Mouse (Mus musculus) lung, embryonic 15.5 days (tissue): ENCODE data around the gene Purb. TPM values are rescaled to one million over a fixed set of nuclear protein-coding genes. Genes with fewer than 3 reads are reported as not detected.

Experiments
- ATAC-seq: fragments of 200-750 bp; cut with Nextera tagmentation; 2 replicates; pipeline ENCODE4 v1.8.0; 2017; ENCODE audit warnings: moderate number of reproducible peaks, borderline replicate concordance; ENCODE audit not compliant: low FRiP score, low TSS enrichment; ENCODE audit errors: extremely low read depth
- H3K27ac ChIP-seq: fragments of 300-500 bp; sonication (generic); 2 replicates; pipeline ENCODE4 v1.5.1; 2015; ENCODE audit warnings: moderate library complexity, mild to moderate bottlenecking, inconsistent platforms
- H3K27me3 ChIP-seq: fragments of 300-500 bp; sonication (generic); 2 replicates; pipeline ENCODE4 v1.6.1; 2015; ENCODE audit warnings: inconsistent platforms
- H3K36me3 ChIP-seq: fragments of 300-500 bp; sonication (generic); 2 replicates; pipeline ENCODE4 v1.6.1; 2015; ENCODE audit warnings: inconsistent platforms
- H3K4me1 ChIP-seq: fragments of 300-500 bp; sonication (generic); 2 replicates; pipeline ENCODE4 v1.6.1; 2015; ENCODE audit warnings: inconsistent platforms
- H3K4me2 ChIP-seq: fragments of 300-500 bp; sonication (generic); 2 replicates; pipeline ENCODE4 v1.6.1; 2015; ENCODE audit warnings: inconsistent platforms, mild to moderate bottlenecking, moderate library complexity
- H3K4me3 ChIP-seq: fragments of 300-500 bp; sonication (generic); 2 replicates; pipeline ENCODE4 v1.5.1; 2015; ENCODE audit warnings: mild to moderate bottlenecking, inconsistent platforms
- H3K9ac ChIP-seq: fragments of 300-500 bp; sonication (generic); 2 replicates; pipeline ENCODE4 v1.6.1; 2015; ENCODE audit warnings: inconsistent platforms
- H3K9me3 ChIP-seq: fragments of 300-500 bp; sonication (generic); 2 replicates; pipeline ENCODE4 v1.6.1; 2016; ENCODE audit warnings: inconsistent platforms
- WGBS: fragments of 180-500 bp; shearing (Covaris S2); methylation state at CpG from one replicate; pipeline ENCODE4 v1.1.7; 2015; 5-methylcytosine and 5-hydroxymethylcytosine counted together
- polyA plus RNA-seq: library from polyadenylated mRNA; unstranded; fragments of >200 nt; fragmentation: Nextera tagmentation; extraction: Ambion mirVana; gene quantifications from 2 replicates; pipeline ENCODE4 v1.2.1, GENCODE M21; 2015

Gene Purb
- polyA plus RNA-seq, 1 experiment from 2014 or later: 28.1 TPM

DNA sequence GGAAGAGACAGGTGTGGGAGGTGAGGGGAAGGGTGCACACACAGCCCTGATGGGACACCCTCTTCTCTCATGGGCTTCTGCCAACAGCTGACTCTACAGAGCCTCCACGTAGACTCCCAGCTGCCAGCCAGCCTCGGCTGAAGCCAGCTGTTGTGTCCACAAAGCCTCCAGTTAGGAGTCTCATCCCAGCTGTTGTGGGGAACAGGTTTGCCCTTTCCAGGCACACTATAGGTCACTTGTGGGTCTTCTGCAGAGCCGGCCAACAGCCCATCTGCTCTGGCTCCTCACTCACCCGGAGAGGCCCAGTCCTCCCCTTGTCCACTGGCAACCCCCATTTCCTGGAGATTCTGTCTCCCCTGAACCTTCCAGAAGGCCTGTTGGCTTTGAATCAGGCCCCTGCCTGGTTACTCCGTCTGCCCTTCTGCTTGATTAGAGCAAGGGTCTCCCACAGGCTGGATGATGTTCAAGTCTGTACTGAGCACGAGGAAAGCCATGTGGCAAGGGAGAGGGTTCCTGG lies 6.0 kb upstream of the Purb start:
- Histone ChIP-seq H3K9me3 (no peaks in the 10 kb centered on the region), H3K27me3 (no peaks in the 10 kb centered on the region), H3K36me3 (no peaks in the 10 kb centered on the region), H3K4me1 (0 out of 2 replicates have a peak, but pooled peaks cover 4% of the 10 kb centered on the region), H3K4me3 (no peak overlapping the region), H3K4me2 (no peak overlapping the region), H3K27ac (no peak overlapping the region), H3K9ac (no peak overlapping the region)
- WGBS: 44% methylated on average over 6 of the region's 6 CpGs
- ATAC-seq: peak; percentile 58; the same call in 1 of the 2 replicates

DNA sequence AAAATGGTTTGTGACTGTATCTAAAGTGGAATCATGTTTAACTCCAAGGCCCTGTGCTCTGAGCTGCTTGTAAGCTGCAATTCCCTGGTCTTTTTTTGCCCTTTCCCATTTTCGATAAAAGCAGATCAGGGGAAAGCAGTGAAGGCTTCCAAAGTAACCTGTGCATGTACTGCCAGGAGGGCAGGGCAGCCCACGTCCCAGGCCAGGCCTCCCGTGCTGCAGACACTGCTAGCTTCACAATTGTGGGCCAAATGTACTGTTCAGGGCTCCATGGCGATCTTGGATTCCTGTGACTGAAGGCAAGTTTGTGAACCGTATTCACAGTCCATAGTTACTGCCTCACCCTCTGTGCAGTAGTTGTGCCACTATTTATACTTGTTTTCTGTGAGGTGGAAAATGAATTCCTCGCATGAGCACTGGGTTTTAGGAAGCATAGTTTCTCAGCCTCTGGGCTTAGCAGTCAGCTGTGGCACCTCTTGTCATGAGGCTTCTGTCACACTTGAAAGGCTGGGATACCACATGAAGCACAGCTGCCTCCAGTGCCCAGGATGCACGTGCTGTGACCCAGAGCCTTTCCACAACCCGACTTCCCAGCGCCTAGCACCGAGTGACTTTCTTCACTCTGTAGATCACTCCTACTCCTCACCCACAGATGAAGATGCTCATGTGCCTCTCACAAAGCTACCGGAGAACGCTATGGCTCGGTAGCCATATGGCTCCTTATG lies 5.1 kb upstream of the Purb start:
- H3K36me3 ChIP-seq: no peaks in the 10 kb centered on the region
- no peak overlapping the region for H3K9ac ChIP-seq
- H3K4me3 ChIP-seq: no peak overlapping the region
- 74% methylated on average over 13 of the region's 13 CpGs for WGBS
- no peaks in the 10 kb centered on the region for H3K9me3 ChIP-seq
- no peak for ATAC-seq
- H3K27ac ChIP-seq: no peak overlapping the region
- H3K4me2 ChIP-seq: no peak overlapping the region
- H3K4me1 ChIP-seq: 0 out of 2 replicates have a peak, but pooled peaks cover 4% of the 10 kb centered on the region
- H3K27me3 ChIP-seq: no peaks in the 10 kb centered on the region

DNA sequence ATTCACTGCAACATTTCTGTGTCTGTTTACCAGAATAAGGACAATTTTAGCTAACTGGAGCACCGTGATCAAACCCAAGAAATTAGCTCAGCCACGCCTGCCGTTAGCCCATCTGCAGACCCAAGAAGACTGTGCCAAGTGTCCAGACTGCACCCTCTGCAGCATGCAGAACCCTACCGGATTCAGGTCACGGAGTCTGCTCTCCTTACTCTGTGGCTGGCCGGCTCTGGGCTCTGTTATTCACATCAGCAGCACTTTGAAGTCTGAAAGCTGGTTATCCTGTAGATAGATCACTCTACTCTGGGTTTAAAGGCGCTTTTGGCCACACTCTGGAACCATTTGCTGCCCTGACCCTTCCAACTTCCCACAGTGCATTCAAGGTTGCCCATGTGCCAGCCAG lies 4.5 kb upstream of the Purb start:
- Histone ChIP-seq H3K9ac (no peak overlapping the region), H3K4me3 (no peak overlapping the region), H3K27ac (no peak overlapping the region), H3K4me2 (no peak overlapping the region), H3K27me3 (no peaks in the 10 kb centered on the region), H3K36me3 (no peaks in the 10 kb centered on the region), H3K9me3 (no peaks in the 10 kb centered on the region), H3K4me1 (0 out of 2 replicates have a peak, but pooled peaks cover 4% of the 10 kb centered on the region)
- ATAC-seq: no peak
- 58% methylated on average over 7 of the region's 7 CpGs for WGBS

DNA sequence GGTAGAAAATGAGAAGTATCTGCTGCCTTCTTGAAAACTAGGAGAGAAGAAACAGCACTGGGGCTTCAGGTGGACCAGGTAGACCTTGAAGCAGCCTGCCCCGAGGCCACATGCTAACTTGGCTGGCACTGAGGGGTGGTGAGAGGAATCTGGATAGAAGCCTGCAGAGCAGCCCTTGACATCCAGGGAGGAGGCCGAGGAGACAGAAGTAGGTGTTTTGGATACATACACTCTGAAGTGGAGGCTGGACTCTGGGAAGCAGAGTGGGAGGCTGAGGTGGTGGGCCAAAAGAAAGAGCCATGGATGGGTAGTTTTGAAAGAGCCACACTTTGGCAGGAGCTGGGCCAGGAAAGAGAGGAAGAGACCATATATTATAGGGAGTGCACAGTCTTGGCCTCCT lies 3.5 kb upstream of the Purb start:
- WGBS: 65% methylated on average over 2 of the region's 2 CpGs
- Histone ChIP-seq H3K4me3 (no peak overlapping the region), H3K9me3 (no peaks in the 10 kb centered on the region), H3K27me3 (no peaks in the 10 kb centered on the region), H3K36me3 (no peaks in the 10 kb centered on the region), H3K9ac (no peak overlapping the region), H3K4me1 (0 out of 2 replicates have a peak, but pooled peaks cover 7% of the 10 kb centered on the region), H3K4me2 (no peak overlapping the region), H3K27ac (no peak overlapping the region)
- no peak for ATAC-seq

DNA sequence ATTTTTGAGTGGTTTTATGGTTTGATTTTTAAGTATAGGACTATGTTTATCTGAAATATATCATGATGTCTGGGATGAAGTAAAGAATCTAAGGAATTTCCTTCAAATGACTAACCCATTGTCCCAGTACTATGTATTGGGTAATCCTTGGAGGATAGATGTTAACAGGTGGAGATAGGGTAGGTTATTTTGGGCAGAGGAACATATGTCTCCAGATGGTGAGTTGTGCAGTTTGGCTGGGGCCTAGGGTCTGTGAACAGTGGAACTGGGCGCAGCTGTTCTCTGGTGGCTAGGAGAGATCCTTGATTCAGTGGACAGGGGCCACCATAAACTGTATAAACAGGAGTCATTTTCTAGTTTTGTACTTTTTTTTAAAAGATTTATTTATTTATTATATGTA lies 1.6 kb upstream of the Purb start:
- Histone ChIP-seq H3K36me3 (no peaks in the 10 kb centered on the region), H3K4me2 (no peak overlapping the region), H3K4me1 (peaks cover 16% of the 10 kb centered on the region), H3K9ac (no peak overlapping the region), H3K27me3 (no peaks in the 10 kb centered on the region), H3K27ac (no peak overlapping the region), H3K9me3 (no peaks in the 10 kb centered on the region), H3K4me3 (no peak overlapping the region)
- 92% methylated on average over 1 of the region's 1 CpGs for WGBS
- no peak for ATAC-seq

DNA sequence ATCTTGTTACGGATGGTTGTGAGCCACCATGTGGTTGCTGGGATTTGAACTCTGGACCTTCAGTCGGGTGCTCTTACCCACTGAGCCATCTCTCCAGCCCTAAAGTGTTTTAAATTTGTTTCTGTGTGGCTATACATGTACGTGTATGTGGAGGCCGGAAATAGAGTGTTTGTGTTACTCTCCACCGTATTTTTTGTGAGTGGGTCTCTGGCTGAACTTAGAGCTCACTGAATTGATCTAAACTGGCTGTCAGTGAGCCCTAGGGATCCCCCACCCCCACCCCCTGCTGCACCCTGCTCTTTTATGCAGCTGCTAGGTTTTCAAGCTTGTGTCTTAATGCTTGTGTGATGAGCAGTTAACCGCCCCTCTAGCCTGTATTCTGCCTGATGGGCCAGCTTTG lies 1.2 kb upstream of the Purb start:
- no peak overlapping the region for H3K27ac ChIP-seq
- H3K4me2 ChIP-seq: no peak overlapping the region
- no peaks in the 10 kb centered on the region for H3K27me3 ChIP-seq
- 69% methylated on average over 6 of the region's 6 CpGs for WGBS
- H3K9ac ChIP-seq: no peak overlapping the region
- no peak overlapping the region for H3K4me3 ChIP-seq
- no peak for ATAC-seq
- H3K36me3 ChIP-seq: no peaks in the 10 kb centered on the region
- peaks cover 18% of the 10 kb centered on the region for H3K4me1 ChIP-seq
- H3K9me3 ChIP-seq: no peaks in the 10 kb centered on the region

DNA sequence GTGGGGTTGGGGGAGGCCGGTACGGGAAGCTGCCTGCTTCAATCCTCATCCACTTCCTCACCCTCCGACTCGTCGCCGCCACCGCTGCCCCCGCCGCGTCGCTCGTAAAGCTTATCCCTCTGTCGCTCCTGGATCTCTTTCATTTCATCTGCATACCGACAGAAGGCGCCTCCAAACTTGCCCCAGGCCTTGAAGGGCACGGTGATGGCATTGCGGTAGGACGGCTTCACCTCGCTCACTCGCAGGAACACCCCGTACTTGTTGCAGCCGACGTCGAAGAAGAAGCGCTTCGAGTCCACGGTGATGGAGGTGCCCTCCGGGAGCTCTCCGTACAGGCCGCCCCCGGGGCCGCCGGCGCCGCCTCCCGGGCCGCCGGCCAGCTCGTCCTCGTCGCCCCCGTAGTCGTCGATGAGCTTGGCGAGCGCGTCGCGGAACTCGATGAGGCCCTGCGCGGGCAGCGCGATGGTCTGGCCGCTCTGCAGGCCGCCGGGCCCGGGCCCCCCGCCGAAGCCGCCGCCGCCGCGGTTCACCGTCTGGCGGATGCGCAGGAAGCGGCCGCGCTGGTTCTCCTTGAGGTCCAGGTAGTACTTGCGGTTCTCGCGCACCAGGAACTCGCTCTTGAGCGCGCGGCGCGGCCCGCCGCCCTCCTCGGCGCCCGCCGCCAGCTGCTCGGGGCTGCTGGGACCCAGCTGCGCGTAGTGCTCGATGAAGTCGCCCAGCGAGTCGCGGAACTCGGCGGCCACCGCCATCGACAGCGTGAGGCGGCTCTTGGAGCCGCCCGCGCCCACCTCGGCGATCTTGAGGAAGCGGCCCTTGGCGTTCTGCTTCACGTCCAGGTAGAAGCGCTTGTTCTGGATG lies 614 bp downstream of the Purb start:
- Histone ChIP-seq H3K36me3 (peaks cover 4% of the 10 kb centered on the region; the same call in 1 of the 2 replicates), H3K4me3 (peak overlapping the region; percentile 89), H3K27me3 (no peaks in the 10 kb centered on the region), H3K27ac (peak overlapping the region; percentile 96), H3K4me1 (peaks cover 35% of the 10 kb centered on the region), H3K9ac (peak overlapping the region; percentile 97), H3K4me2 (peak overlapping the region; percentile 74), H3K9me3 (no peaks in the 10 kb centered on the region)
- peak; percentile 43; the same call in 1 of the 2 replicates for ATAC-seq
- under 1% methylated on average over 108 of the region's 109 CpGs for WGBS

DNA sequence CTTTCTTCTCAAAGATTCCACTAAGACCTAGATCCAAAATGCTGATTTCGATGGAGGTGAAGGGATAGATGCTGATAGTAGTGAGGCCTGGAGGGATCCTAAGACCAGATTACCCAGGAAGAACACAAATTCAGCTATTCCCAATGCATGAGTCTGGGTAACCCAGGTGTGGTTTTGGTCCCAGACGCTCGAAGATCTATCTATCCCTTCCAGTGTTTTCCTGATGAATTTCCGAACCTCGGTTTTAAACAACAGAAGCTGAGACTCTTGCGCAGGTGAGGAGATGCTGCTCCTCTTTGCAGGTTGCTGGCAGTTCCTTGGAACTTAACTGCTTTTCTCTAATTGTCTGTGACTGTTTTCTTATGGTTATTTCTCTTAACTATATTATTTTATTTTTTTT lies 1.3 kb downstream of the Purb start:
- peak overlapping the region; percentile 97 for H3K9ac ChIP-seq
- H3K27ac ChIP-seq: peak overlapping the region; percentile 96
- H3K4me3 ChIP-seq: peak overlapping the region; percentile 89
- 21% methylated on average over 6 of the region's 6 CpGs for WGBS
- no peaks in the 10 kb centered on the region for H3K9me3 ChIP-seq
- ATAC-seq: no peak
- H3K4me2 ChIP-seq: peak overlapping the region; percentile 74
- H3K4me1 ChIP-seq: peaks cover 39% of the 10 kb centered on the region
- H3K36me3 ChIP-seq: peaks cover 4% of the 10 kb centered on the region; the same call in 1 of the 2 replicates
- no peaks in the 10 kb centered on the region for H3K27me3 ChIP-seq

DNA sequence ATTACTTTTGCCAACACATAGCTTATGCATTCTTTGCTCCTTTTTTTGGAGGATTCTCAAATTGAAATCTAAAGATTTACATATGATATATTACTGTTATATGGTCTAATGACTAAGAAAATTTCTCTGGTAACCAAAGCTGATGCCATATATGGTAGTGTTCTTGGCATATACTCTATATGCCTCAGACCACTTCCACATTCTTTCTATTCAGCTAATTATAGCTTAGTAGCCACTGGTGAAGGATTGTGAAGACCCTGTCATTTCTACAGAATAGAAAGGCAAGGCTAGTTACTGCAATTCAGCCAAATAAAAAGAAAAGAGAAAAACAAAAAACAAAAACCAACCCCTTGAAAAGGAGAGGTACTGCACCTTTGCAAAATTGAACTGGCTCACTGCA lies 3.6 kb downstream of the Purb start:
- no peak for ATAC-seq
- peak overlapping the region; percentile 83 for H3K27ac ChIP-seq

DNA sequence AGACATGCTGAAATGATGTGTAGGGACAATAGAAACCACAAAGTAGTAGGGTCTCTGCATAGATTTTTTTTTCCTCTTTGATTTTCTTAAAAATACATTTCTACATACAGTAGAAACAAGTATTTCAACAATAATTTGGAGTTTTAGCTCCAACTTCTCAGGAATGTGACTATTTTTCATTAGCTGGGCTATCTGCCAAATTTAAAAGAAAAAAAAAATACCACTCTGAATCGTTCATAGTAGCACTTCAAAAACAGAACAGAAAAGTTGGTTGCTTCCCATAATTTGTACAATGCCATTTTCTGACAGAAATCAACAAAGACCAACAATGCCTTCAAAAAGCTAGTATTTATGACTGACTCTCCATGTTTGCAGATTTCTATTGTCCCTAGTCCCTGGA lies 4.2 kb downstream of the Purb start:
- Histone ChIP-seq H3K36me3 (peaks cover 12% of the 10 kb centered on the region), H3K4me1 (peaks cover 41% of the 10 kb centered on the region)

More for the DNA sequence above, 3.6 kb downstream of the Purb start:
- Histone ChIP-seq H3K4me3 (peak overlapping the region; percentile 39), H3K9ac (peak overlapping the region; percentile 36), H3K27me3 (no peaks in the 10 kb centered on the region), H3K4me1 (peaks cover 44% of the 10 kb centered on the region), H3K36me3 (peaks cover 6% of the 10 kb centered on the region), H3K4me2 (peak overlapping the region; percentile 74), H3K9me3 (no peaks in the 10 kb centered on the region)

DNA sequence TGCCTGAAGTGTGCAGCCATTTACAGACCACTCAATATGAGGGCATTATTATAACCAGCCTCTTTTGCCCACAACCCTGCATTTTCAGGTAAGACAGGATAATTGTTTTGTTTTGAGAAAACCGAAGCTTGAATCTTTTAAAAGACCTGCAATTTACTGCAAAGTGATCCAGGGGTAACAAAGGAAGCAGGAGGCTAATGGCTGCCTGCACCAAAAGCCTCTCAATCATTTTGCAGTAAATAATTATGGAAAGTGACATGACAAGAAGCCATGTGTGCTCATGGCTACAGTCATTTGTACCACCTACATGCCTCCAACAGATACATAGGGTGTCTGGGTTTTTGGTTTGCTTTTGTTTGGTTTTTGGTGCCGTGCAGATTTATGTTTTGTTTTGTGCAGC lies 4.7 kb downstream of the Purb start:
- H3K27ac ChIP-seq: 0 out of 2 replicates have a peak overlapping the region, but pooled peaks have one; percentile 33
- H3K4me3 ChIP-seq: peak overlapping the region; percentile 39
- ATAC-seq: no peak
- no peaks in the 10 kb centered on the region for H3K27me3 ChIP-seq
- H3K9me3 ChIP-seq: no peaks in the 10 kb centered on the region
- no peak overlapping the region for H3K9ac ChIP-seq
- 41% methylated on average over 2 of the region's 2 CpGs for WGBS
- peaks cover 41% of the 10 kb centered on the region for H3K4me1 ChIP-seq
- H3K4me2 ChIP-seq: peak overlapping the region; percentile 74
- H3K36me3 ChIP-seq: peaks cover 16% of the 10 kb centered on the region

More for the DNA sequence above, 4.2 kb downstream of the Purb start:
- Histone ChIP-seq H3K27me3 (no peaks in the 10 kb centered on the region), H3K27ac (peak overlapping the region; percentile 83), H3K4me3 (peak overlapping the region; percentile 39), H3K9me3 (no peaks in the 10 kb centered on the region), H3K4me2 (peak overlapping the region; percentile 74), H3K9ac (peak overlapping the region; percentile 29; the same call in 1 of the 2 replicates)
- 0% methylated on average over 1 of the region's 1 CpGs for WGBS
- ATAC-seq: no peak

DNA sequence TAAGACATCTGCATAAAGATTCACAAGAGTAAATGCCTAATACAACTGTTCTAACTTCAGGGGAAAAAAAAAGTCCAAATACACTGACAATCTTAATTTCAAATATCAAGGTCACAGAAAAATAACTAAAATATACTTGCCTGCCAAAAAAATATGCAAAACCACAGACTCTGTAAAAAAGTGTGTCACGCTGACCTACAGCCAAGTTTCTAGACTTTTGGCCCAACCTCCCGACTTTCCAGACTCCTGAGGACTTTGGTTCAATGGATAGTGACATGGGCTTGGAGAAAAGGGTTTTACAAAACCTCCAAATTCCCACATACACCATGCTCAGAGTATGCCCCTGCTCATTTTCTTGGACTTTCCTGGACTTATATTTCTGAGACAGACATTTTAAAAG lies 7.2 kb downstream of the Purb start:
- no peak overlapping the region for H3K27ac ChIP-seq
- no peaks in the 10 kb centered on the region for H3K27me3 ChIP-seq
- no peak for ATAC-seq
- H3K4me2 ChIP-seq: no peak overlapping the region
- no peak overlapping the region for H3K9ac ChIP-seq
- H3K4me1 ChIP-seq: peaks cover 31% of the 10 kb centered on the region
- 51% methylated on average over 2 of the region's 2 CpGs for WGBS
- H3K4me3 ChIP-seq: no peak overlapping the region
- H3K9me3 ChIP-seq: no peaks in the 10 kb centered on the region
- peaks cover 21% of the 10 kb centered on the region for H3K36me3 ChIP-seq
